Mouse (Mus musculus) stomach, adult 2 months (tissue): ENCODE results near the gene Pip5k1b. TPM values are rescaled to one million over a fixed set of nuclear protein-coding genes. Genes with fewer than 3 reads are reported as not detected.

ENCODE experiments used
- polyA plus RNA-seq: library from polyadenylated mRNA; depleted of rRNA; stranded (reverse); fragments of >200 nt; gene quantifications from 2 replicates; pipeline ENCODE4 v1.2.3, GENCODE M21; 2012; rRNA removed

The Pip5k1b gene
- 2.3 and 2.4 TPM in 2 replicates for polyA plus RNA-seq

GRCm38 (mm10) chr19:24555466-24555903 is at the start of gene Pip5k1b:
TSS of gene Pip5k1b (minus strand) at chr19:24555872.

GRCm38 (mm10) chr19:24476929-24477882 is 78.5 kb downstream of the Pip5k1b start, which contains the start of gene Fam122a:
TSS of gene Fam122a (minus strand) at chr19:24477356.

GRCm38 (mm10) chr19:24280601-24281228 is 275.0 kb downstream of the Pip5k1b start, which contains the start of gene Fxn:
TSS of gene Fxn (minus strand) at chr19:24280605.

Other genes starting within 250 kb of the Pip5k1b start
- gene Fam122a, start 78.5 kb downstream of the Pip5k1b start, polyA plus RNA-seq, result 18.2 and 24.7 TPM in 2 replicates
- 0.05 and 0.13 TPM in 2 replicates for gene Tmem252, start 118.1 kb upstream of the Pip5k1b start, polyA plus RNA-seq